Mouse (Mus musculus) small intestine, adult 2 months (tissue): Measurements from ENCODE around the gene Hpse2.

Source experiments
- CTCF ChIP-seq: fragments of 200-500 bp; IDR thresholded peaks from 2 replicates; pipeline ENCODE4 v1.5.1; 2012; ENCODE audit warnings: low read depth, mild to moderate bottlenecking, control low read depth, inconsistent platforms, low read length, moderate library complexity, mixed read lengths; ENCODE audit not compliant: insufficient replicate concordance, insufficient read length; ENCODE audit errors: extremely low read depth
- POLR2A ChIP-seq: fragments of 200-500 bp; IDR thresholded peaks from 2 replicates; pipeline ENCODE4 v1.6.1; 2012; ENCODE audit warnings: low read depth, mild to moderate bottlenecking, control low read depth, inconsistent platforms, low read length, moderate library complexity

DNA sequence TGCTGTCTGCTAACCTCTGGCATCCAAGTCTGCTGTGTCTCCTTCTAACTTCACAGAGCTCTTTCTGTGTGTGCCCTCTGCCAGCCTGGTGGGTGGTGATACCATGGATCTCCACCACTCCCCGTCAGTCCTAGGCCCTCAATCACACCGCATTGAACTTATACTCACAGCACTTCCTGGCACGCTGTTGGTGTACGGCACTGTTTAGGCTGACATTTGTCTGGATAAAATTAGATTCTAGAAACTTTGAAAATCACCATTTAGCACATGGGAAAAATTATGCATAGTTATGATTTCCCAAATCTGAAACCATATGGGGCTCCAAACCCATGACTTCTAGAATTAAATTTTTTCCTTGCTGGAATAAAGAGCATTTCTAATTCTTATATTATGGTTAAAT, 478.4 kb downstream of the Hpse2 start:
- TF ChIP-seq CTCF (no peak), POLR2A (no peak)
